Mouse (Mus musculus): Measurements from ENCODE around the gene Cd200.

DNA sequence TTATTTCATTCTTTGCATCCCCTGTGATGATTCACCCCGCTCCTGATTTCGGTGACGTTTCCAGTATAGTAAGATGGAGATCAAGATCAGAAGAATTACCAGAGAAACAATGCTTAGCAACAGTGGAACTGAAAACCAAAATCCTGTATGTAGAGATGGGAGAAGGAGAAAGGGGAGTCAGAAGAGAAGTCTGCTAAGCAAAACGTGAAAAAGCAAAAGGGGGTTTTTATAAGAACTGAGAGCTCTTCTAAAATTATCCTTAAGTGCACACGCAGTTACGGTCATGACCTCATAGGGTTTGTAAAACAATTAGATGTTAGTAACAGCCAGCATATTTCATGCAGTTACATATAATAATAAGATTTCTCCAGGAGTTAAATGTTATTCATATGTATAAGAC, 16.6 kb downstream of the Cd200 start:
- no peak for TF ChIP-seq POLR2A (IDR thresholded peaks at IDR 0.05; ENCODE audit: insufficient read depth, low read length)
- no peak for TF ChIP-seq CTCF (IDR thresholded peaks at IDR 0.05; ENCODE audit: low read depth, low read length)
- no peak for TF ChIP-seq EP300 (IDR thresholded peaks at IDR 0.05; ENCODE audit: insufficient read depth, low read depth, low read length)
